Mouse (Mus musculus) testis, adult 2 months (tissue): ENCODE results near the gene Cntrob.

Experiments used
- CTCF ChIP-seq: fragments of 200-500 bp; IDR thresholded peaks from 2 replicates; pipeline ENCODE4 v1.5.1; 2012; ENCODE audit warnings: low read depth, mild to moderate bottlenecking, inconsistent platforms, low read length, moderate library complexity; ENCODE audit not compliant: control insufficient read depth, insufficient read depth, insufficient replicate concordance
- POLR2A ChIP-seq: fragments of 200-500 bp; IDR thresholded peaks from 2 replicates; pipeline ENCODE4 v1.6.1; 2012; ENCODE audit warnings: low read depth, mild to moderate bottlenecking, inconsistent platforms, low read length, moderate library complexity; ENCODE audit not compliant: control insufficient read depth

GRCm38 (mm10) chr11:69326408-69327156 is 3.0 kb upstream of the Cntrob start:
- TF ChIP-seq CTCF (no peak), POLR2A (peak; percentile 7; the same call in 1 of the 2 replicates)
